Mouse (Mus musculus): ENCODE measurements around the gene Epha6. TPM values are rescaled to one million over a fixed set of nuclear protein-coding genes. Genes with fewer than 3 reads are reported as not detected.

Gene Epha6
- polyA plus RNA-seq, 1 experiment from 2014 or later = 0.46 TPM

DNA sequence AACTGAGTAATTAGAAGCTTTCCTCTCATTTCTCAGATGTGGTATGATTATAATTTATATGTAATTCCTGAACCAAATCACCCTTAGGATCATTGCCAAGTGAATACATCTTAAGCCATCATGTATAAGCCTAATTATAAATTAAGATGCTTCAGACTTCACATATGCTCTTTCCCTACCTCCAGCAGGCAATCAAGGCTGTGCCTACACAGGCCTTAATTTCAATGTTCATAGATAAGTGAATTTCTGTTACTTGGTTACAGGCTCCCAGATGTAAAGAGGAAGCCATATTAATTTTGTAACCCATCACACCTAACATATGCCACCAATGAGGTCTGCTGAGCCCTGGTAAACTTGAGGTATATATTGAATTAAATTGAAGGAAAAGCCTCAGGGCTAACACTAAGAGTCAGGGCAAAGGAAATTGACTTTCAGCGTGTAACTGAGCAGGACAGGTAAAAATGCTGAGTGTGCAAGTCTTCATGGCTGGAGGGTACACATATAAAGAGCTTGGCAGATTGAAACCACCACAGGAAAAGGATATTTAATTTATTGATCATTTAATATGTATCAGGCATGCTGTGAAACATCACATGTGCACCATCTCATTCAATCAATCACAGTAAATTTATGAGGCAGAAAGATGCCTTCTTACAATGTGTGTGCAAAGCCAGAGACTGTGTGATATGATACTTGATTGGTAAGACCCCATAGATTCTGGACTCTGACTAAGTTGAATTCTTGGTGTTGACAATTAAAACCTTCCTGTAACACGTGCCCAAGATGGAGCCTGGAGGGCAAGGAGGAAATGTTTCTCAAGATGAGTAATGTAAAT, 365.8 kb downstream of the Epha6 start:
- DNase-seq (ENCODE audit: low spot score) = no peak
- Histone ChIP-seq H3K9me3 (no peaks in the 10 kb centered on the region), H3K27ac (no peak overlapping the region), H3K4me3 (no peak overlapping the region), H3K27me3 (ENCODE audit: insufficient read depth, poor library complexity, severe bottlenecking) (no peaks in the 10 kb centered on the region), H3K4me1 (no peaks in the 10 kb centered on the region), H3K36me3 (no peaks in the 10 kb centered on the region)
- WGBS = 82% methylated on average over 2 of the region's 2 CpGs

DNA sequence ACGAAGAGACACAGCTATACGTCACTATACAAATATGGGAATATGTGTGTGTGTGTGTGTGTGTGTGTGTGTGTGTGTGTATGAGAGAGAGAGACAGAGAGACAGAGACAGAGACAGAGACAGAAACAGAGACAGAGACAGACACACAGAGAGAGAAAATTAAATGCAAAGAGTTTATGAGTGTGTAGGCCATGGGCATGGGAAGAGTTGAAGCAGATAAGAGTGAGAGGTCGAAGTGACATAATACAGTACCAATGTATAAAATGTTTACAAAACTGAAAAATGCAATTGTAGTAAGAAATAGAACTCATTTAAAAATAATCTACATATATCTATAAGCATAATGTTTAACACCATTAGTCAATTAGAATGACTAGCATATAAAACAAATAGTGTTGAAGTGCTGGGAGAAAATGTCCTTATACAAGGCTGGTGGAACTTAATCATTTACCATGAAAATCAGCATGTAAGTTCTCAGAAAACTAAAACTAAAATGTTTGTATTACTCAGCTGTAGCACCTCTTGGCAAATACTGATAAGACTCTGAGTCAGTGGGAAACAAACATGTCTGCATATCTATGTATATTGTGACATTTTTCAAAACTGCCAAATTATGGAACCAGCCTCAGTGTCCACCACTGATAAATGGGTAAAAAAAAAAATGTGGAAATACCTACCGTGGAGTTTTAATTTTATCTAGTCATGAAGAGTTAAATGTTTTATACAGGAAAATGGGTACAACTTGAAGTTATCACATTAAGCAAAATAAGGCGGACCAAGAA, 371.2 kb downstream of the Epha6 start:
- 86% methylated on average over 5 of the region's 5 CpGs for WGBS
- no peaks in the 10 kb centered on the region for H3K36me3 ChIP-seq
- H3K4me3 ChIP-seq = no peak overlapping the region
- H3K9me3 ChIP-seq = no peaks in the 10 kb centered on the region
- no peaks in the 10 kb centered on the region for H3K27me3 ChIP-seq (ENCODE audit: insufficient read depth, poor library complexity, severe bottlenecking)
- no peak overlapping the region for H3K27ac ChIP-seq
- no peaks in the 10 kb centered on the region for H3K4me1 ChIP-seq
- no peak for DNase-seq (ENCODE audit: low spot score)

DNA sequence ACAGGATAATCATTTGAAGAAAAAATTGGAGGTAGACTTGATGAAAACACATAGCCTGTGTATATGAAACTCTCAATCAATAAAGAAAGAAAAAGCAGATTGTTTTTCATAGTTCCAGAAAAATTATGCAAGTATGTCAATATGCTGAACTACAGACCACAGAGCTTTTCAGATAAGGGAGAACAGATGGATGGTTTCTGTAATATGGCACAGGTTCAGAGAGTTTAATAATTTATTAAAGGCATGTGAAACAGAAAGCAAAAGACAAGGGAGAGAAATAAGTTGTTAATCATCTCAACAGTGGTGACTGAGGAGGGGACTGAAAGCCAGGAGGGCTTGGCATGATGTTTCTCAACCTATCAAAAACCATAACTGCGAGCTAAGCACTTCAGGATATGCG, 372.3 kb downstream of the Epha6 start:
- no peak for DNase-seq (ENCODE audit: low spot score)
- no peak overlapping the region for H3K27ac ChIP-seq
- H3K36me3 ChIP-seq = no peaks in the 10 kb centered on the region
- H3K4me1 ChIP-seq = no peaks in the 10 kb centered on the region
- H3K4me3 ChIP-seq = no peak overlapping the region
- no peaks in the 10 kb centered on the region for H3K9me3 ChIP-seq
- 97% methylated on average over 2 of the region's 2 CpGs for WGBS
- no peaks in the 10 kb centered on the region for H3K27me3 ChIP-seq (ENCODE audit: insufficient read depth, poor library complexity, severe bottlenecking)

DNA sequence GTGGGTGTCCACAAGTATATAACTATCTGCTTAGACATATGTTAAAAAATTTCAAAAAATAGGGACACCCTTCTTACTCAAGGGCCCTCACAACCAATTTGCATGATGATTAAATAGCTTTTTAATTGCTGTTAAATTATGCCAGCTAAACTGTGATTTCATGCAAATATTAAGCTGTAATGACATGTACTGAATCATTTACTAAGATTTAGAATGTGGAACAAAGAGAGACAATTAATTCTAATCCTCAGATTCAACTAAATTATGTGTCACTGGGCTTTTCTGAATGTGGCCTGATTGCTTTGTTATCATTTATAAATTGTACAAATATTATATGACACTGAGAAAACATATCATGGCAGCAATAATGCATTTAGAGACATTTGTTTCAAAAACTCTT, 396.2 kb downstream of the Epha6 start:
- Histone ChIP-seq H3K4me1 (no peaks in the 10 kb centered on the region), H3K27ac (no peak overlapping the region), H3K4me3 (no peak overlapping the region), H3K27me3 (ENCODE audit: insufficient read depth, poor library complexity, severe bottlenecking) (no peaks in the 10 kb centered on the region), H3K9me3 (no peaks in the 10 kb centered on the region), H3K36me3 (no peaks in the 10 kb centered on the region)
- no peak for DNase-seq (ENCODE audit: low spot score)

DNA sequence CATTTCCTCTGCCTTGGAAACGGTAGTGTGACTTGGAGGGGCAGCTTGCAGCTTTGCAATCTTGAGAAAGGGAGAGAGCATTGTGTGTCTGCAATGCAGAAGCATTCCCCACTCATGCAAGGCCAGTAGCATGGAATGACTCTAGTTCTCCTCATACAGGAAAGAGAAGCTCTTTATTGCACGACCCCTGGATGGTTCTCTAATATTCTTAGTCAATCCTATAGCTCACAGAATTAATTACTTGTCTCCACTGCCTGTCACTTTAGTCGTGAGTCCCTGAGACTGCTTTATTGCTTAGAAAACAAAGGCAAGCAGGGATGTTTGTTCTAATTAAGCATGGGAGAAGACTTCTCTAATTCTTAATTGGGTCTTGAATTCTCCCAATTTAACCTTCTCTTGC, 429.8 kb downstream of the Epha6 start:
- no peaks in the 10 kb centered on the region for H3K36me3 ChIP-seq
- no peaks in the 10 kb centered on the region for H3K9me3 ChIP-seq
- DNase-seq (ENCODE audit: low spot score) = no peak
- no peaks in the 10 kb centered on the region for H3K4me1 ChIP-seq
- H3K27ac ChIP-seq = no peak overlapping the region
- no peaks in the 10 kb centered on the region for H3K27me3 ChIP-seq (ENCODE audit: insufficient read depth, poor library complexity, severe bottlenecking)
- H3K4me3 ChIP-seq = no peak overlapping the region
- WGBS = 54% methylated on average over 3 of the region's 3 CpGs

DNA sequence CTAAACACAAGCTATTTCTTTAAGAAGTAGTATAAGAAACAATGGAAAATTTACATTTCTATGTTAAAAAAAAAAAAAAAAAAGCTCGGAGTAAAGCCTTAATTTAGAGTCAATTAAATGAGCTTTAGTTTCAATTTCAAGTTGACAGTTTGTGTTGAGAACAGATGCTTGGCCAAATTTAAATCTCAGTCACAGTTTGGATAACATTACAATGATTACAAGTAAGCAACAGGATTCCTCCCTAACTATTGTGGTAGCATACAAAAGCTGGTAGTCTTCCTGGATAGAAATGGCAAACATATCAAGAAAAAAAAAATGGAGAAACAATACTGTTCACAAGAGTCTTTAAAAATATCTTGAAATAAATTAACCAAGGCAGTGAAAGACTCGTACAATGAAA, 452.9 kb downstream of the Epha6 start:
- Histone ChIP-seq H3K4me3 (no peak overlapping the region), H3K27me3 (ENCODE audit: insufficient read depth, poor library complexity, severe bottlenecking) (no peaks in the 10 kb centered on the region), H3K9me3 (no peaks in the 10 kb centered on the region), H3K4me1 (no peaks in the 10 kb centered on the region), H3K36me3 (no peaks in the 10 kb centered on the region), H3K27ac (no peak overlapping the region)
- WGBS = 73% methylated on average over 2 of the region's 2 CpGs
- no peak for DNase-seq (ENCODE audit: low spot score)

DNA sequence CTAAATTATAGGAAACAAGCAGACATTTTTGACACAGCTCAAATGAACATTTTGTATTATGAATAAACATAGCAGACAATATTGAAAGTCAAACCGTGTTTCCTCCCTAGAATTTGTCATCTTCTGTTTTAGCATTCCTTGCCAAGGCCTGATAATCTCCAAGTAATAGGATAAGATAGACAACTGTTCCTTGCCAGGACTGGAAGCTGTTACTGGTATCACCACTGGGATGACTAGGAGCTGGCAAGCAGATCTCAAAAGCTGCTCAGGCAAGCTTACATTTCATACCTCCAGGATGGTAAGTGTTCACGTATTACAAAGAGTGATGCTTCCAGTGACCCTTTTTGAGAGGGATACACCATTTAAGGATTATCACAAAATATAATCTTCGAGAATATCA, 461.0 kb downstream of the Epha6 start:
- Histone ChIP-seq H3K27ac (no peak overlapping the region), H3K9me3 (no peaks in the 10 kb centered on the region), H3K36me3 (no peaks in the 10 kb centered on the region), H3K27me3 (ENCODE audit: insufficient read depth, poor library complexity, severe bottlenecking) (no peaks in the 10 kb centered on the region), H3K4me3 (no peak overlapping the region), H3K4me1 (no peaks in the 10 kb centered on the region)
- 64% methylated on average over 3 of the region's 3 CpGs for WGBS
- DNase-seq (ENCODE audit: low spot score) = no peak

DNA sequence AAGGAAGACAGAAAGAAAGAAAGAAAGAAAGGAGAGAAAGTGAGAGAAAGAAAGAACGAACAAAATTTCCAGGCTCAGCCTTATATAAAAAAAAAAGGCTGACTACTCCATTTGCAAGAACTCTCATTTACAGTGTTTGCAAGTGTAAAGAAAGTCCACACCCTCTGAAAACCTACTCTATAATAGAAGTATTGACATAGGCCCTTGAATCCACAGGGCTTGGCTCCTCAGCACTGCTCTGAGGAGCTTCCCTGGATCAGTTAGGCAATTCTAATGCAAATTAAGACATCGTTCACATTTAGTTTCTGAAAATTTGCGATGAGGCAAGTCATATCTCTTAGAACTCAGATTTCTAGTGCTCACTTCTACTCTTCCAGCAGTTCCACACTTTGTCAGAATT, 483.9 kb downstream of the Epha6 start:
- Histone ChIP-seq H3K36me3 (no peaks in the 10 kb centered on the region), H3K4me3 (no peak overlapping the region), H3K9me3 (no peaks in the 10 kb centered on the region), H3K4me1 (no peaks in the 10 kb centered on the region), H3K27me3 (ENCODE audit: insufficient read depth, poor library complexity, severe bottlenecking) (no peaks in the 10 kb centered on the region), H3K27ac (no peak overlapping the region)
- DNase-seq (ENCODE audit: low spot score) = no peak
- 86% methylated on average over 3 of the region's 3 CpGs for WGBS

DNA sequence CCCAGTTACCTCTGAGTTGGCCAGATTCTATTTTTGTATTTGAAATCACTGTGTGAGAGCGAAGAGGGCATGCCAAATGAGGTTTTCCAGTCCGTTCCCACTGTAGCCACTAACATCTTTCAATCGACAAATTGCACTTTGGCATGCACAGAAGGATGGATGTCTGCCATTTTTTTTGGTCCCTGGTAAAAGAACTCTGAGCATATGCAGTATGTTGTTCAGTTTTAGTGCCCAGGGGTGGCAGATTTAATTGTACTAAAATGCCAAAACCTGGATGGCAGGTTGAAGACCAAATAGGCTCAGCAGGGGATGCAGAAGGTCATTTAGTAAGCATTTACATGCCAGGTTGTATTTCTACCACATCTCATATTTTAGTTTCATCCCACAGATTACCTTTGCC, 503.1 kb downstream of the Epha6 start:
- H3K9me3 ChIP-seq = no peaks in the 10 kb centered on the region
- 84% methylated on average over 3 of the region's 3 CpGs for WGBS
- H3K27me3 ChIP-seq (ENCODE audit: insufficient read depth, poor library complexity, severe bottlenecking) = no peaks in the 10 kb centered on the region

DNA sequence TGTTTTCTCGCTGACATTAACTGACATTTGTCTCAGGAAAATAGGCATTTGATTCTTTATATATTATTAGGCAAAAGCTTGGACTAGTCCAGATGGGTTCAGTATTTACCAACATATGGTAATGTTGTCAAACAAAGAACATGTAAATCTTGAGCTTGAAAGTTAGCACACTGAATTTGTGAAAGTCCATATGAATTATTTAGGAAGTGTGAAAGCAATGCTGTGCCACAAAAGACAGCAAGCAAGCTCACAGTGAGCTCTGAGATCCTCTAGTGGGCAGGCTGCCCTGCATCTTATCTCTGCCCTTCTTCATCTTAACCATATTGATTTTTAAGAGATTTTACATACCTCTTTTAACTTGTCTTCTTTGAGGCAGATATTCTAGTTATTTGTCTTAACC, 510.0 kb downstream of the Epha6 start:
- DNase-seq (ENCODE audit: low spot score) = no peak
- Histone ChIP-seq H3K27me3 (ENCODE audit: insufficient read depth, poor library complexity, severe bottlenecking) (no peaks in the 10 kb centered on the region), H3K4me3 (no peak overlapping the region), H3K4me1 (no peaks in the 10 kb centered on the region), H3K9me3 (no peaks in the 10 kb centered on the region), H3K36me3 (no peaks in the 10 kb centered on the region), H3K27ac (no peak overlapping the region)
- 65% methylated on average over 1 of the region's 1 CpGs for WGBS

More for the DNA sequence above, 503.1 kb downstream of the Epha6 start:
- DNase-seq (ENCODE audit: low spot score) = no peak
- no peak overlapping the region for H3K4me3 ChIP-seq
- no peaks in the 10 kb centered on the region for H3K4me1 ChIP-seq
- H3K27ac ChIP-seq = no peak overlapping the region
- no peaks in the 10 kb centered on the region for H3K36me3 ChIP-seq

DNA sequence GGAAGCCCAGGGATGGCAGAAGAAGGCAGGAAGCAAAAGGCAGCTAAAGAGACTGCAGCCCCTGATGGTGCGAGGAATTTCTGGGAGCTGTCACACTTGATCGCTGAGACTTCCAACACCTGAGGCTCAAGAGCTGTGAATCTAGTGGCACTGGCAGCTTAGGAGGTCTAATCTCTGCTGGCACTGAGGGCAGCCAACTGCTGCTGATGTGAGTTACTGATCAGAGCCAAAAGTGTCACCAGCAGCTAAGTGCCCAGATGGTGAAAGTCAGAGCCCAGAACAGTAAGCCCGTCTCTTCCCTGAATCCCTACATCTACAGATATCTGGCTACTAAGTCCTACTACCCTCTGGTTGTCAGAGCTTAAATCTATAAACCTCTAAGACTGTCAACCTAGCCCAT, 518.4 kb downstream of the Epha6 start:
- Histone ChIP-seq H3K4me1 (no peaks in the 10 kb centered on the region), H3K4me3 (no peak overlapping the region)
- whole genome bisulfite sequencing = 68% methylated on average over 3 of the region's 3 CpGs

DNA sequence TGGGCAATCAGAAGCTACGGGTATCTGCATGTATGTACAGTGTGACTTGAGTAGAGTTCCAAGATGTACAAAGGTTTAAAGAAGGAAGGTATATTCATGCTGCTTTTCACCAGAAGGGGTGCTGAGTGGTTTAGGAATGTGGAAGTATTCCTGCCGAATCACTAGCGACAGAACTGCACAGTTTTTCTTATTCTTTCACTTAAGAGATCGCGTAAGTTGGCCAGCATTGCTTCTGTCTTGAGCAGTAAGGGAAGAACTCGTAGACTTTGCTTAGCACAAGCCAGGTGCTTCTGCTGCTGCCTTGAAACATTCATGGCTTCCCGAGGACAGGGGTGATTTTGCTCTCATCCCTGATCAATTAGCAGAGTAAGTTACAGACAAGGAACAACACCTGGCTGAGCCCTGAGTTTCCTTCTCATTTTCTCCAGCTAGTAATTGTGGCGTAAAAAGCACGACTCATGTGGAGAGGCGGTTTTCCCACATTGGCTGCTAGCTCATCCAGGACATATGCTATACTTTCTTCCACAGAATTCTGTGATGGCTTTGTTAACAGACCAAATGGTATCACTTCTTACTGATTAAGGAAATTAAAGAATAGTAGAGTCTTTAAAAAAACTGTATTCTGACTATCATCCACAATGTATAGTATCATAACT, 534.7 kb downstream of the Epha6 start:
- DNase-seq (ENCODE audit: low spot score) = no peak
- no peak overlapping the region for H3K4me3 ChIP-seq
- H3K36me3 ChIP-seq = no peaks in the 10 kb centered on the region
- H3K9me3 ChIP-seq = no peaks in the 10 kb centered on the region
- WGBS = 82% methylated on average over 10 of the region's 10 CpGs
- no peak overlapping the region for H3K27ac ChIP-seq
- no peaks in the 10 kb centered on the region for H3K27me3 ChIP-seq (ENCODE audit: insufficient read depth, poor library complexity, severe bottlenecking)
- no peaks in the 10 kb centered on the region for H3K4me1 ChIP-seq

More for the DNA sequence above, 518.4 kb downstream of the Epha6 start:
- no peaks in the 10 kb centered on the region for H3K36me3 ChIP-seq
- H3K9me3 ChIP-seq = no peaks in the 10 kb centered on the region
- H3K27ac ChIP-seq = no peak overlapping the region
- H3K27me3 ChIP-seq (ENCODE audit: insufficient read depth, poor library complexity, severe bottlenecking) = no peaks in the 10 kb centered on the region
- DNase-seq (ENCODE audit: low spot score) = no peak

DNA sequence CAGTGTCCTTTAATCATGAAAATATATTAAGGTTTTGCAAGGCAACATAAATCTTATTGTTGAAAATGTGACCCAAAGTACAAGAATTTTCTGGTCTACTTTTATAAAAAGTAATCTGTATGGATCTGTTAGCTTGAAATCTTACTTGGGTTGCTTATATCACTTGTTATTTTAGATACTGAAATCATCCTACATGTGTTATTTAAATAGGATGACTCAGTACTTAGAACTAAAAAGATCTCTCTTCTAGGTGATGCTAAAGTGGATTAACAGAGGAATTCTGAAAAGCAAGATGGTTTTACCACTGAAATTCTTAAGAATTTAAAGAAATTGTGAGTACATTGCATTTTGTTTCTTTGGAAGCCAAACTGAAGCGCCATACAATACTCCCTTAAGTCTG, 561.5 kb downstream of the Epha6 start:
- no peak overlapping the region for H3K27ac ChIP-seq
- H3K27me3 ChIP-seq (ENCODE audit: insufficient read depth, poor library complexity, severe bottlenecking) = no peaks in the 10 kb centered on the region
- no peaks in the 10 kb centered on the region for H3K9me3 ChIP-seq
- no peak overlapping the region for H3K4me3 ChIP-seq
- no peaks in the 10 kb centered on the region for H3K36me3 ChIP-seq
- no peak for DNase-seq (ENCODE audit: low spot score)
- H3K4me1 ChIP-seq = no peaks in the 10 kb centered on the region
- WGBS = 79% methylated on average over 1 of the region's 1 CpGs
